Mouse (Mus musculus) thymus, postnatal 10 days (tissue): ENCODE data around the gene Crnkl1.
"Not testable (repeated sequence)": the region's sequence is repeated elsewhere in the genome, so short reads cannot be mapped to it uniquely, and the experiment has no call there.

Experiments used
- DNase-seq, 2 experiments: peaks; one replicate each; pipeline ENCODE4 v3.0.0; 2021; ENCODE audit warnings: low spot score in 2 of 2

Crnkl1 gene

DNA sequence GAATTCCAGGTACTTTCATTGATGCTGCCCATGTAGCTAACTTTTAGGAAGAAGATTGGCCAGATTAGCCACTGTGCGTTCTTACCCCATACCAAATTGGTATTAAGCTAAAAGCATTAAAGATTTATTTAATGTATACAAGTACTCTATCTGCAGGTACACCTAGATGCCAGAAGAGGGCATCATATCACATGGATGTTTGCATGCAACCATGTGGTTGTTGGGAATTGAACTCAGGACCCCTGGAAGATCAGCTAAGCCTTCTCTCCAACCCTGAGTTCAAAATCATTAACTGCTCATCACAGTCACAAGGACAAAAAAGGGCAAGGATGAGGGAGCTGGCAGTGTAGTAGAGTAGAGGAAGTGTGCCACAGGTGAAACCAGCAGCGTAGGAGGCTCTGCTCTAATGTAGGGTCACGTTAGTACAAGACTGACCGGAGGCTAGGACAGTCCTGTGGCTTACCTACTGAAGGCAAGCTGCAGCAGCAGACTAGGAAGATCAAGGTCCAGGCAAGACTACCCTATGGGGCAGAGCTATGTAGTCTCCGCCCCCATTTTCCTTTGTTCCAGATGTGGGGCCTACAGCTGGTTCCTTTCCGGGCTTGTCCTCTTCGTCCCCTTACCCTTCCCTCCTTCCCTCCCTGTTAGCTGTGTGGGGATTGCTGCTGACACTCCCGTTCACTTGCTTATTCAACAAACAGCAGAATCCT is 13.7 kb downstream of the Crnkl1 start:
- no peak for DNase-seq

DNA sequence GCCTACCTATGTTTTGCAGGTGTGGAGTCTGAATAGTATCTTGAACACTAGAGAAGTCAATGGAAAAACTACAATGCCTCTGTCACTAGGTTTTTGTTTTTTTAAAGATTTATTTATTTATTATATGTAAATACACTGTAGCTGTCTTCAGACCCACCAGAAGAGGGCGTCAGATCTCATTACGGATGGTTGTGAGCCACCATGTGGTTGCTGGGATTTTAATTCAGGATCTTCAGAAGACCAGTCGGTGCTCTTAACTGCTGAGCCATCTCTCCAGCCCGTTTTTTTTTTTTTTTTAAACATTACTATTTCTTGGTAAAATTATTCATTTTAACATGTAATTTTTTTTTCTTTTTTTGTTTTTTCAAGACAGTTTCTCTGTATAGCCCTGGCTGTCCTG is 28.9 kb downstream of the Crnkl1 start:
- not testable (repeated sequence) for DNase-seq

DNA sequence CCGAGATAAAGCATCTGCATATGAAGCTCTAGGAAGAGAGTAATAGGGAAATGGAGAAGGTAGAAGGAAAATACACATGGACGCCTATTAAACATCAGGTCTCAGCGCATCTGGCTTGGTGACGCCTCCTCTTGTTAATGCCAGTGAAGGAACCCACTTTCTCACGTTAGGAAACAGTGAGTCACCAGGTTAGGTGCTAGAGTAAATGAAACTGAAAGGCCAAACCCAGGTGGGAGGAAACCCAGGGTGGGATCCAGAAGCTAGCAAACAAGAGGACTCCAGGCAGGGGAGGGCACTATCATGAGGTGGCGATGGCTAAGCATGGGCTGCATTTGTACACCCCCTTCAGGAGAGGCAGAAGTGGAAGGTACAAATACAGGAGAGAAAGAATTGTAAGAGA is 29.7 kb downstream of the Crnkl1 start:
- DNase-seq, result no peak

DNA sequence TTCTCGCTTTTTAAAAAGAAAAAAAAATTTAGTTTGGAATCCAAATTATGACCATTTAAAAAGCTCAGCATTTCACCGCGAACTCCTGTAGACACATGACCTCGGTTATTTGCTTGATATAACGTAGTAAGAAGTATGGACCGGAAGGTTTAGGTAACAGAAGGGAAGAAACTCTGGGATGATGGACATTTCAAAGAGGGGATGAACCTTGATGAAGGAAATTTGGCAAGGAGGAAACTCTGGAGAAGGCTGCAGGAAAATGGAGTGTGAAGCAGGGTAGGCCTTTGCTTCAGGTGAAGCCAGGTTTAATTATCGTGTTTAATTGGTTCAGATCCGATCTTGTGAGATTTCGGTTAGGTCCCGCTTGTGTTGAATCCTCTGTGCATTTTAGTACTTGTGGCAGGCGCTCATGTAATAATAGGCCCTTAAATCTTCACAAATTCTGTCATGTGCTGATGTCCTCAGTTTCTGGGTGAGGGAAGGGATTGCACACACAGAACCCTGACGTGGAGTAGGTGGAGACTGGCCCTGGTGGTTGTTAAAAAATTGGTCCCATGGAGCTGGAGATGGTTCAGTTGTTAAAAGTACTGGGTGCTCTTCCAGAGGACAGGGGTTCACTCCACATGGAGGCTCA is 30.7 kb downstream of the Crnkl1 start:
- no peak for DNase-seq

DNA sequence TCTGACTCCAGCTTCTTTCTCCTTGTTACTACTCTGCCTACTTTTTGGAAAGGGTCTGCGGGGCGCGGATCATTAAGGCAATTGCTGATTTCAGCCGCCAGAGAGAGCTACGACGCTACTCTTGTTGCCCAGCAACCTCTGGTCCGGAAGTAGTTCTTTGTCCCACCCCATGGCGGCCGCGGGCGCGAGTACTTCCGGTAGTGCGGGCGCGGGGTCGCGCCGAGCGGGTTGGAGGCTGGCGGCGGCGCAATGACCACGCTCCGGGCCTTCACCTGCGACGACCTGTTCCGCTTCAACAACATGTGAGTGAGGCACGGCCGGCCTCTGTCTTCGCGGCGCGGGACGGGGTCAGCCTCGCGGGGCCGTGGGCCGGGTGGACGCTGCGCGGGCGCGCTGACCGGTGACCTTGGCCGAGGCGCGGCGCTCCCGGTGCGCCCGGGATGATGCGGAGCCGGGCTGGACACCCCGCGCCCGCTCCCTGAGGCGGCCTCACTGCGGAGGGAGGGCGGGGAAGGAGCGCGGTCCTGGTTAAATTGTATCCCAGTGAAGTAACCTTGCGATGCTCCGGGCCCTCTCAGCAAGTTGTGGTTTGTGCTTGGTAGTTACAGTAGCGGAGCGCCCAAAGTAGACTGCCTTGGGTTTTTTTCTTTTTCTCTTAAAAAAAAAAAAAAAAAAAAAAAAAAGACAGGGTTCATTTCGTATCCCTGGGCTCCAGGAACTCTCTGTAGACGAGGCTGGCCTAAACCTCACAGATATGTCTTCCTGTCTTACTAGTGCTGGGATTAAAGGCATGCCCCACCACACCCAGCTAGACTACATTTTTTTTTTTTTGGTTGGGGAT is 31.5 kb downstream of the Crnkl1 start:
- DNase-seq, result peak; percentile 81 to 87

DNA sequence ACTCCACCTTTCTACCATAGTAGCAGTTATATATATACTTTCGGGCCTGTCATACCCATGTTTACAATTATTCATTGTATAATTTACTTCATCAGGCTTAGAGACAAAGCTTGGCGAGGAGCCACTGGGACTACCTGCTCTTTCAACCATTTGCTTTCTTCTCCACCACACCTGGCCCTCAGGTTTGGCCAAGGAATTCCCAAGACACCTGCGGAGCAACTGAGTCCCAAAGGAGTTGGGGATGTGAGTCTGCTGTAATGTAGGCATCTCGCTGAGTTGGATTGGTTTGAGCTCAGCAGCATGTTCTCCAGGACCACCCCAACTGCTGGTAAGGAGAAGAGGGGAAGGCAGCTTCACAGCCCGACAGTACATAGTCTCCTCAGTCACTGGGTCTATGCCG is 33.0 kb downstream of the Crnkl1 start, which contains the start of gene Naa20:
TSS of gene Naa20 (plus strand) at position 239 of the 400 bp plus-strand sequence.
- no peak for DNase-seq

DNA sequence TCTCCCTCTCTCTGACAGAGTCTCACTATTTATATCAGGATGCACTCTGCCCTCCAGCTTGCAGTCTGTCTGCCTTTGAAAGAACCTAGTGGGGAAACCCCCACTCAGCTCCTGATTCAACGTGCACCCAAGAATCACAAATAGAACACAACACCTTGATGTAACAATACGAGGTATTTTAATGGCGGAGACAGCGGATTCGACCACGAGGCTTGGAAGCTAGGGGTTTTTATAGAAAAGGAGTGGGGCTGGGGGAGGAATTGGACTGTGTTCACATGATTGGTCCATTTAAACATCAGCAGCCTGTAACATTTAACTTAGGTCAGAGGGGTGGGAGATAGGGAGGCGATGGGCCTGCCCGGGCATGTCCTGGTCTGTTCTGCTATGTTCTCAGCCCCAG is 34.5 kb downstream of the Crnkl1 start:
- DNase-seq, result not testable (repeated sequence)

DNA sequence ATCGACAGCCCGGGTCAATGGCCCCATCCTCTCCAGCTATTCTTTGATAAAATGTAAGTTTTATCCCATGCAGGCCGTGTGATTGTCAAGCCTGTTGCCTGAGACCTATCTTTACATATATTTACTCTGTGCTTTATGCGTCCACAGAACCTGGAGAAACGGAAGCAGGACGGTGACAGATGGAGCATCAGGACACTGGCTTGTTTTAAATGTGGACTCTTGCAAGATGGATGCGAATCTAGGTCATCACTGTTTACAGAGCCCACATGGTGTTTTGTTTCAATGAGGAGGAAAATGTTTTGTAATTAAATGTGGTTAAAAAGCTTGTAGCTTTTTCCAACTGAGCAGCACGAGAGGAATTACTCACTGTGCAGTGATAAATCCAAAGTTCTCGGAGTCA is 36.7 kb downstream of the Crnkl1 start:
- DNase-seq, result no peak

DNA sequence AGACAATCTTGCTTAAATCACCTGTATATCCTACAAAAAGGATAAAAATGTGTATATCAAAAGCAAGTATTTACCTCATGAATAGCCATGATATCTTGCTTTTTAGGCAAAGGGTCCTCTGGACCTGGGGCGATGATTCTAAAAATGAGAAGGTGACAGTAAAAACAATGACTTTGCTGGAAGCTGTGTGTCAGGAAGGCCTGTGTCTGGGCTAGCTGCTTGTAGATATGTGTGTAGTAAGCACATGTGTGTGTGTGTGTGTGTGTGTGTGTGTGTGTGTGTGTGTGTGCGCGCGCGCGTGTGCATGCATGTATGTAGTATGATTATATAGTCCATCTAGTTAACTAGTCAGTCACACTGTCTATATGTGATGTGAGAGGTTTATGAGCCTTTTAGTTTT is 41.1 kb downstream of the Crnkl1 start:
- no peak for DNase-seq

DNA sequence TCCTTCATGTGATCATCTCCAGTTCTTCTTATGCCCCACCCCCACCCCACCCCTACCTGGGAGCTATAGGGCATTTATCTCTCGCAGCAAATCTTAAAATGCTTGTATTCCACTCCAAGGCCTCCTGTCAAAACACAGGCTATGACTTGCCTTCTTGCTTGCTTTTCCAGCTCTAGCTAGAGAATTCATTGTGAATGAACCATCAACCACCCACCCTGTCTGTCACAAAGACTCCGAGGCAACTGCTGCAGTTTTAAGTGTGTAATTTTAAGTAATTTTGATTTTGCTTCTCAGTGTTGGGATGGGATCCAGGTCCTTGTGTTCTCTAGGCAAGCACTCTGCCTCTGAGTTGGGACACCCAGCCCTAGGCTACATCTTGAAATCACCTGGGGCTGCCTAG is 44.2 kb downstream of the Crnkl1 start:
- DNase-seq, result no peak

DNA sequence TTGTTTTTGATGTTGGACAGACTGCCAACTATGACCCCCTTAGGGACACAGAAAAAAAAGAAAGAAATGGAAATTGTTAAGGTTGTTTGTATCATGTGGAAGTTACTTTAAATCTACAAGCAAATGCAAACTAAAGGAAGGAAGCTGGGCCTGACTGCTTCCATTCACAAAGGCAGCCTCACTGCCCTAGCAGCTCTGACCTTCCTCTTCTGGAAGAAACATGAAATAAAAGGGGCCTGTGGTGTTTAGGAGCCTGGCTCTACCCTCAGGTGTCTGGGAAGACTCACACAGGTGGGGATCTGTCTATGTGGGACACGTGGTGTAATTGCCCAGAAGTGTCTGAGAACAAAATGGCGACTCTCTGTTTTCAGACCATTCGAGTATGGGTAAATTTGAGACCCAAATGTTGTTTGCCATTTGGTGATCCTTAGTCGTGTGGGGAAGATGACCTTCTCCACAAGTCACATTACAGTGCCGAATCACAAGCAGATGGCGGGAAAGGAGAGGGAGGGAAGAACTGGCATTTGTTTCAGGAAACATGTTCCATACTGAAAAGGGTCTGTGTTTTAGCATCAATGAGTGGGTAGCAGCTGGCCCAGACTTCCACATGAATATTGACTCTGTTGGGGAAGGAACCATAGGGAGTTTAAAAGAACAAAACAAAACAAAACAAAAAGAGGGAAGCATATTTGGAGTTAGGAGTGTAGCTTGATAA is 45.9 kb downstream of the Crnkl1 start:
- DNase-seq, result no peak

DNA sequence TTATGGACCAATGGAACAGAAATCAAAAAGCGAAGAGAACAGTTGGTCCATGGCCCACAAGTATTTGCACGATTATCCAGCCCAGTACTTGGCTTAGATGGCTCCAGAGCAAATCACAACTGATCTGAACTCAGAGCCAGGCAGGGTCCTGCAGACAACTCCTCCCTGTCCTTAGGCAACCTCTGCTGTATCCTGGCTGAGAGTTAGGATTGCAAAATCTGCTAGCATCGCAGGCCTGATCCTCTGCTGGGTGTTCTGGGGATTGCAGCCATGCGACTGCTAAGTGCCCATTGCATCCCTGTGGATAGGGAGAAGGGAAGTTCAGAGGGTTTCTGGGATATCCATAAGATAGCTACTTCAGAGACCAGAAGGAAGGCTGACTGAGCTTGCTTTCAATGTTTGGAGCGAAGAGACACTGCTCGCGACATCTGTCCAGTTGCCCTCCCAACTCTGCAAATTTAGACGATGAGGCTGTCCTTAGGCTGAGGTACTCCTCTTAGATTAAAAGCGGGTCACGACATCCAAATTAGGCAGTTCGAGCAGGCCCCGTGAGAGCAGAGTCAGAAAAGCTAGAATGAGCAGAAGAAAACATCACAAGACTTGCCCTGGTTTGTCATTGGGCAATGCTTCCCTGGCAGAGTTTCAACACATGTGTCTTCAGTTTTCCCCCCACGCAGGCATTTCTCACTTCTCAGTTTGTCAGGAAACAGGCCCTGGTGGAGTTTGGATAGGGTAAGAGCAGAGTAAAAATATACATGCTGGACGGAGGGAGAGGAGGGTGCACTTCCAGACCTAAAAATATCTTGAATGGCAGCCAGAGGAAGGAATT is 46.7 kb downstream of the Crnkl1 start:
- DNase-seq, result no peak

DNA sequence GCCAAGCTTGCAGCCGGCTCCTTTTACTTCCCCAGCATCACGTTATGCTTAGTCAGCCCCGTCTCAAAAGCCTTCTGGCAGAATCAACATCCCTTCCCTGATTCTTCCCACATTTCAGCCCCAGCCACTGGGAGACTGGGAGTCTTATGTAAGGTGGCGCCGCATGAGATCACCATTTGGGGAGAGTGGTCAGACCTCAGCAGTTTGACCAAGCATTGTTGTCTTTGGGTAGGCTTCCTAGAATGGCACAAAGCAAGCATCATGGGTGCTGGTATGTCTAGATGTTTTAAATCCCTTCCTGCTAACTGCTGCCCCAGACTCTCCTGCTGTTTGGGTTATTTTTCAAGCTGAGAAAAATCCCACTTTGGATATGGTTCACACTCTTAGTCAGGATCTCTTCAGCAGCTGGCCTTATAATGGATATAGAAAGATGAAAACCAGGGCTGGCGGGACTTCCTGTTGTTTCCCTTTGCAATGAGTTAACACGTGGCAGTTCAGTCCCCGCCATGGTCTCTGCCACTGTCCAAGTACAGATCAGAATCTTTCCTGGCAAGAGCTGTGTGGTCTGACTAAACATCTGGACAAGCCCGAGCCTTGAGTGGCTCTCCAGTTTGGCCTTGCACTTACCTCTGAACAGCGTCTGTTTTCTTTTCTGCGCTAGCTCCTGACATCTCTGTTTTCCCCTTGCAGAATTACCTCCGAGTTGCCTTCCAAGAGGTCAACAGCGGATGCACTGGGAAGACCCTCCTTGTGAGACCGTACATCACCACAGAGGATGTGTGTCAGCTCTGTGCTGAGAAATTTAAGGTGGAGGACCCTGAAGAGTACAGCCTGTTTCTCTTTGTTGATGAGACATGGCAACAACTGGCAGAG is 49.7 kb downstream of the Crnkl1 start:
- no peak for DNase-seq

DNA sequence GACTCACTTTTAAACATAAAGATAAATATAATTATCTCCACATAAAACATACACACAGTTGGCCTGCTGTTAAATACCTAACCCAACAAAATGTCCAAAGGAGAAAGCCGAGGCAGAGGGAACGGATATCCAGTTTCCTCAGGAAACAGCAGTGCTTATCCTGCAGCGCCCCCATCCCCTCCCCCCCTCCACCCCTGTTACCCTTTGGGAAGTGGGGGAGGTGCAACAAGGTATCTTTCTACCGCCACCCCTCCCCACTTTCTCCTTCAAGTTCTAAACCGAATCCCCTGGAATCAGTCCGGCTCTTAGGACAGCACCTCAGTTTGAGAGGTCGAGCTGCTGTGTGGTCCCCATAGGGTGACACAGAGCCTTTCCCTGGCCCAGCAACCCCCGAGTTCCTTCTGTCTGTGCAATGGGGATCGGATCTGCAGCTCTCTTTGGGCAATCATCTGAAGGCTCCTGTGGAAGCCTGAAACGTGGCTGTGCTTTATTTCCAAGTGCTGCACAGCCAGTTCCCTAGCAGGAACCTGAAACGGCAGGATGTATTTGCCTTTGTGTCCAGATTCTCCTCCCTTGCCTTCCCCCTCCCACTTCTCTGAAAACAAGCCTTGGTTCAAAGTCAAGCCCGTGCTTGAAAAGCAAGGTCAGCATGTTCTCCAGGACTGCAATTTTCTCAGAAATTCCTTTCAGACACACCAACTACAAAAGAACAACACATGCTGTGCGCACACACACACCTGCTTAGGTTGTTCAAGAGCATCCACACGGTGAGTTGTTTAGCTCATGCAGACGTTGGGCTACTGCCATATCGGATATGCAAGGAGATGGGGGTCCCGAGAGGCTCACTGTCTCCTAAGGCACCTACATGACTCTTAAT is 50.5 kb downstream of the Crnkl1 start:
- DNase-seq, result no peak

DNA sequence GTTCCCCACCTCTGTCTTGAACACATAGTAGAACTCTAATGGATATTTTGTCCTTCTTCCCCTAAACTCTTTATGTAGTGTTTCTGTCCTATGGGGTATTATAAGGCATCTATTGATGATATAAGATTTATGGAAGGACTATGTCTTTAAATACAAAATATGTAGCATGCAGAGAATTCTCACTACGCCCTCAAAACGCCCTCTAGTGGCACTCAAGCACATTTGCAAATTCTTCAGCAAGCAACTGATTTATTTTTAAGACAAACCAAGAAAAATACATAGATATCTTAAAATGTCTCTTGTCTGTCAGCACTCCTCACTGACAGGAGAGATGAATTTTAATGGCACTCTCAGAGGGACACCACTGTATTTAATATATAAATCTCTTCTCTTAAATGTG is 52.4 kb downstream of the Crnkl1 start:
- no peak for DNase-seq

DNA sequence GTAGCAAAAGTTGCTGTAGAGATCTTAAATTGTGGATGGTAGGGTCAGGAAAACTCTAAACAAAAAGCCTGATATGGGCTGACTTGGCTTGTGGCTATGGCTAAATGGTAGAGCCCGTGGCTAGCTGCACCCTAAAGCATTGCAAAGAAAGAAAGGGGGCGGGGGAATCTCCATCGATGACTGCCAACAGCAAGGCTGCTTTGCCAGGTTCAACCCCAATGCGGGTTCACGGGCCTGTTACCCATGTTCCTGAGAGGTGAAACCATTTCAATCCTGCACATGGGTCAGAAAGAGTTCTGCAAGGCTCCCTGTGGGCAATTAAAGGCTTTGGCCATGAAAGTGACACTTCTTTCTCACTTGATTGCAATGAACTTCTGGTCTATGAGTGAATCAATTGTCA is 52.9 kb downstream of the Crnkl1 start:
- no peak for DNase-seq

DNA sequence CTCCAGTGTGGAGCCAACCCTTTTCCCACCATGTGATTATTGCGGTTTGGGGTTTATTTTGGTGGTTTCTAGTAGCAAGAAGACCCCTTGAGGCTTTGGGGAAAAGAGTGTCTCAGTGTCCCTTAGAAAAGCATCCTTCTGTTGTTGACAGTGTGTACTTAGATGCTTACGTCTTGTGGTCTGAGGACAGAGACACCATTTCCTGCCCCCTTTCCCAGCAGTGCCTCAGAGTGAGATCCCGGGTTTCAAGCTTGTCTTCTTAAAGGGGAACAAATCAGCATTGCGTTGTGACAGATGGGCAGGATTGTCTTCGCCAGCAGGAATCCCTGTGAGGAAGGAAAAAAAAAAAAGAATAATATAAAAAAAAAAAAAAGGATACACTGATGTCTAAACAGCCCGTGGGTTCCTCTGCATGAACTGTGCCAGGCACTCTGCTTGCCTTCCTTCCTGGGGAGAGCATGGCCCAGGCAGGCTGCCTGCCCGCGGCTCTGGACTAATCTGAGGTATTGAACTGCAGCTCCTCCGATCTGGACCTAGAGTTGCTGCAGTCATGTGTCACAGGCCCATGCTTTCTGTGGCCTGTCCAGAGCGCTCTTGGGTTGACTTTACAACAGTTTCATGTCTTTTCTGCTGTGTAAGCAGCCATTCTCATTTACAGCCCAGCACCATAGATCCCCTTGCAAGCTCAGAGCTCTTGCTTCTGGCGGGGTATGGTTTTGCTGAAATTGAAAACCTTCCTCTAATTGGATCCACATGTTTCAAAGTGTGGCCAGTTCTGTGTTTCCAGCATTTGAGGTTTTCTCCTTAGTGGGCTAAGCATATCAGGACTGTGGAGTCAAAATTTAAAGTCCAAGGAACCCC is 53.7 kb downstream of the Crnkl1 start:
- DNase-seq, result no peak

DNA sequence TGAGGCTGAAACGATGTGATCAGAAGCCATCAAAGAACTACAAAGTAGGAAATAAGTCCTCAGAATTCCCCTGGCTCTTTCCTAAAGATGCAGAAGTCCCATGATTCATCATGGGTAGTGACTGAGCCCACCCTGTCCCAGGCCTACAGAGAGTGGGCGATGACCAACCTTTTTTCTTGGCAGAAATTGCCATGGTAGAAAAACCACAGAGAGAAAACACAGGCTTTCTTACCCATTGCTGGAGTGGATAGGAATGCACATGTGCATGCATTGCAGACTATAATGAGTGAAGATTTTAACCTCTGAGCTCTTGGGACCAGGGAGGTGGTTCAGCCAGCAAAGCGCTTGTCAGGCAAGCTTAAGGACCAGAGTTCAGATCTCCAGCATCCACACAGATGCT is 57.6 kb downstream of the Crnkl1 start:
- no peak for DNase-seq
